Mouse (Mus musculus) hindbrain, embryonic 12.5 days (tissue): Measurements from ENCODE around the gene Smagp. TPM values are rescaled to one million over a fixed set of nuclear protein-coding genes. Genes with fewer than 3 reads are reported as not detected.
"Not testable (repeated sequence)": the region's sequence is repeated elsewhere in the genome, so short reads cannot be mapped to it uniquely, and the experiment has no call there.

Source experiments
- ATAC-seq: fragments of 200-750 bp; cut with Nextera tagmentation; 2 replicates; pipeline ENCODE4 v1.8.0; 2017; ENCODE audit warnings: moderate TSS enrichment; ENCODE audit not compliant: low FRiP score
- H3K27ac ChIP-seq: fragments of 300-500 bp; sonication (generic); 2 replicates; pipeline ENCODE4 v1.5.1; 2016; ENCODE audit warnings: mild to moderate bottlenecking
- H3K27me3 ChIP-seq: fragments of 300-500 bp; sonication (generic); 2 replicates; pipeline ENCODE4 v1.6.1; 2016; ENCODE audit warnings: mild to moderate bottlenecking
- H3K36me3 ChIP-seq: fragments of 300-500 bp; sonication (generic); 2 replicates; pipeline ENCODE4 v1.6.1; 2016; ENCODE audit warnings: mild to moderate bottlenecking
- H3K4me1 ChIP-seq: fragments of 300-500 bp; sonication (generic); 2 replicates; pipeline ENCODE4 v1.6.1; 2016
- H3K4me2 ChIP-seq: fragments of 300-500 bp; sonication (generic); replicated peaks from 2 replicates; pipeline ENCODE4 v1.6.1; 2016; ENCODE audit warnings: mild to moderate bottlenecking
- H3K4me3 ChIP-seq: fragments of 300-500 bp; sonication (generic); 2 replicates; pipeline ENCODE4 v1.5.1; 2016; ENCODE audit warnings: mild to moderate bottlenecking
- H3K9ac ChIP-seq: fragments of 300-500 bp; sonication (generic); 2 replicates; pipeline ENCODE4 v1.6.1; 2016; ENCODE audit warnings: mild to moderate bottlenecking, moderate library complexity
- H3K9me3 ChIP-seq: fragments of 300-500 bp; sonication (generic); replicated peaks from 2 replicates; pipeline ENCODE4 v1.6.1; 2016; ENCODE audit warnings: mild to moderate bottlenecking
- WGBS: fragments of 180-500 bp; shearing (Covaris S2); methylation state at CpG from one replicate; pipeline ENCODE4 v1.1.7; 2016; 5-methylcytosine and 5-hydroxymethylcytosine counted together
- polyA plus RNA-seq: library from polyadenylated mRNA; unstranded; fragments of >200 nt; fragmentation: Nextera tagmentation; extraction: Ambion mirVana; gene quantifications from 2 replicates; pipeline ENCODE4 v1.2.1, GENCODE M21; 2016

Gene Smagp
- polyA plus RNA-seq, 1 experiment from 2014 or later, result 5.0 TPM

DNA sequence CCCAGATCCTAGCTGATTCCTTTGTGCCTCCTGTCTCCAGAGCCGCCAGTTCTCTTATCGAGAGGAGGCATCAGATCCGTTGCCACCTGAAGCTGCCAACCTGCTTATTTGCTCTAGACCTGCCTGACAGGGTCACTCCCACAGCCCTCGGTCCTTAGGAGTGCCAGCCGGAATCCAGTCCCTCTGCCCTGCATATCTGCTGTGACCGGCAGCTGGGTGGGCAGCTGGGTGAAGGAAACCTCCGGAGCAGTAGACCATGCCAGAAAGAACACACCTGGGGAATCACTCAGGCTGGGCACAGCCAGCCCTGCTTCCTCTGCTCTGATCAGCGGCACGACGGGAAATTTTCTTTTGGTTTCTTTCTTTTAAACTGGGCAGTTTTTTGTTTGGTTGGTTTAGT, 3.4 kb downstream of the Smagp start:
- H3K4me1 ChIP-seq, result peaks cover 14% of the 10 kb centered on the region
- no peak overlapping the region for H3K9ac ChIP-seq
- H3K27me3 ChIP-seq, result peaks cover 61% of the 10 kb centered on the region
- H3K36me3 ChIP-seq, result no peaks in the 10 kb centered on the region
- no peak overlapping the region for H3K27ac ChIP-seq
- 80% methylated on average over 10 of the region's 10 CpGs for WGBS
- no peak for ATAC-seq
- H3K9me3 ChIP-seq, result no peaks in the 10 kb centered on the region
- no peak overlapping the region for H3K4me2 ChIP-seq
- H3K4me3 ChIP-seq, result no peak overlapping the region

GRCm38 (mm10) chr15:100632323-100632722, 4.4 kb downstream of the Smagp start:
- no peaks in the 10 kb centered on the region for H3K36me3 ChIP-seq
- no peaks in the 10 kb centered on the region for H3K9me3 ChIP-seq
- no peak overlapping the region for H3K4me2 ChIP-seq
- no peak overlapping the region for H3K9ac ChIP-seq
- ATAC-seq, result no peak
- H3K27ac ChIP-seq, result no peak overlapping the region
- 87% methylated on average over 5 of the region's 5 CpGs for WGBS
- H3K4me1 ChIP-seq, result peaks cover 20% of the 10 kb centered on the region
- no peak overlapping the region for H3K4me3 ChIP-seq
- peaks cover 50% of the 10 kb centered on the region for H3K27me3 ChIP-seq

DNA sequence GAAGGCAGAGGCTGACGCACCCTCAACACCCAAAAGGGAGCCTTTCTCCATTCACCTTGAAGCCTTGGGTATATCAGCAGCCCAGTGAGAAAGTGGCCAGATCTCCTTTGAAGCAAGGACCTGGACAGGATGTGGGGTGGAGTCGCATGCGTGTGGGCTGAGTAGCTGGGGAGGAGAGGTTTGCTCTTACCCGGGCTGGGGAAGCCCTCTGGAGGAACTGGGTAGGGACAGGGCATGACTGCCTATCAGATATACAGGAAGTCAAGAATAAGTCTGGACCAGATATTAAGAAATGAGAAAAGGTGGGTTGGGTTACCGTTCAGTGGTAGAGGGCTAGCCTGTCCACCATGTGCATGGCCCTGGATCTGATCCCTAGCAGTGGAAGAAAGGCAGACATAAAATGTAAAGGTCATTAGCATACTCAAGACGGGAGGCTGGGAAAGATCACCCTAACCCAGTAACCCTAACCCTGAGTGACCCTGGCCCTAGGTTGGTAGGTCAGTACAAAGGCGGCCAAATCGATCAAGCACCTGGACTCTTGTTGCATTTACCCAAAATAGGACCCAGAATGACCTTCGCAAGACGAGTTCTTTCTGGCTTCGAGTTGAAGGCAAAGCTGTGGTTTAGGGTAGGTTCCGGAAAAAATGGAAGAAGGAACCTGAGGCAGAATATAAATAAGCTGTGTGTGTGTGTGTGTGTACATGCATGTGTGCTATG, 5.1 kb downstream of the Smagp start:
- Histone ChIP-seq H3K4me3 (no peak overlapping the region), H3K27ac (no peak overlapping the region), H3K9me3 (no peaks in the 10 kb centered on the region), H3K36me3 (no peaks in the 10 kb centered on the region), H3K27me3 (peaks cover 43% of the 10 kb centered on the region), H3K9ac (no peak overlapping the region), H3K4me1 (peaks cover 14% of the 10 kb centered on the region), H3K4me2 (no peak overlapping the region)
- 85% methylated on average over 12 of the region's 12 CpGs for WGBS
- no peak for ATAC-seq

DNA sequence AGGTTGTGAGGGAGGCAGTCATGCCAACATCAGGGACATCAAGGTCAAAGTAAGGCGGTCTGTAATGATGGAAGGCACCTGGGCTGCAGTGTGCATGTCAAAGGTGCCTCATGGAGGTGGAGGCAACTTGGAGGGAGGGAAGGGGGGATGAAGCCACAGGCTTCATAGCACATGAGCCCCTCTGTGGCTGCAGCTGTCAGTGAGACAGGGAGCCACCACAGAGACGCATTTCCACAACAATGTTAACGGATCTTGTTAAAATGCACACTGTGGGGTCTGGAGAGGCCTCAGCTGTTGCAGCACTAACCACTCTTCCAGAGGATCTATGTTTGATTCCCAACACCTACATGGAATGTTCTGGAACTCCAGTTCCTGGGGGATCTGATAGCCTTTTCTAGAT, 6.6 kb downstream of the Smagp start:
- H3K4me2 ChIP-seq, result no peak overlapping the region
- no peak overlapping the region for H3K4me3 ChIP-seq
- H3K36me3 ChIP-seq, result no peaks in the 10 kb centered on the region
- 51% methylated on average over 3 of the region's 3 CpGs for WGBS
- peaks cover 28% of the 10 kb centered on the region for H3K27me3 ChIP-seq
- H3K9me3 ChIP-seq, result no peaks in the 10 kb centered on the region
- no peak overlapping the region for H3K27ac ChIP-seq
- H3K4me1 ChIP-seq, result peaks cover 7% of the 10 kb centered on the region; the same call in 1 of the 2 replicates
- no peak for ATAC-seq
- H3K9ac ChIP-seq, result no peak overlapping the region

DNA sequence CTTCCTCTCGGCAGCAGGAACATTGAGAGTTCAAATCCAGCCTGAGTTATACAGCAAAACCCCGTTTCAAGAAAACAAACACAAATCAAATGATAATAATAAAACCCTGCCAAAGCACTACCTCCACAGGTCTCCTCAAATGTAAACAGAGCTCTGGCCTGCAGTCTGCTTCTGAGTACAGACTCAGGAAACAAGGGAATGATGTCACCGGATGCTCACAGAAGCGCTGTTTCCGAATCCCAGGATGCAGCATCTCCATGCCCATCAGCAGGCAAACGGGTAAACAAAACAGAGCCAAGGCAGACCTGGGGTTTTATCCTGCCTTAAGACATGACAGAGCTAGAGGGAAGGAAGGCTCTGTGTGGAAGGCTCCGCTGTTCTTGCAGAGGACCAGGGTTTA, 7.9 kb downstream of the Smagp start:
- Histone ChIP-seq H3K9me3 (no peaks in the 10 kb centered on the region), H3K27me3 (peaks cover 18% of the 10 kb centered on the region), H3K4me3 (no peak overlapping the region), H3K36me3 (no peaks in the 10 kb centered on the region), H3K4me2 (no peak overlapping the region), H3K27ac (no peak overlapping the region), H3K9ac (no peak overlapping the region), H3K4me1 (peaks cover 7% of the 10 kb centered on the region; the same call in 1 of the 2 replicates)
- WGBS, result 47% methylated on average over 7 of the region's 7 CpGs
- ATAC-seq, result no peak

GRCm38 (mm10) chr15:100627774-100628370, 8.9 kb downstream of the Smagp start:
- no peaks in the 10 kb centered on the region for H3K36me3 ChIP-seq
- ATAC-seq, result no peak
- peaks cover 7% of the 10 kb centered on the region; the same call in 1 of the 2 replicates for H3K4me1 ChIP-seq
- H3K27me3 ChIP-seq, result peaks cover 11% of the 10 kb centered on the region; the same call in 1 of the 2 replicates
- H3K4me3 ChIP-seq, result no peak overlapping the region
- H3K9me3 ChIP-seq, result no peaks in the 10 kb centered on the region
- H3K4me2 ChIP-seq, result no peak overlapping the region
- H3K27ac ChIP-seq, result no peak overlapping the region
- H3K9ac ChIP-seq, result no peak overlapping the region
- WGBS, result 3% methylated on average over 11 of the region's 11 CpGs

- Histone ChIP-seq H3K36me3 (no peaks in the 10 kb centered on the region), H3K4me2 (no peak overlapping the region), H3K4me3 (no peak overlapping the region), H3K9ac (no peak overlapping the region), H3K27me3 (peaks cover 6% of the 10 kb centered on the region; the same call in 1 of the 2 replicates), H3K4me1 (peaks cover 7% of the 10 kb centered on the region; the same call in 1 of the 2 replicates), H3K9me3 (no peaks in the 10 kb centered on the region), H3K27ac (no peak overlapping the region)
- WGBS, result 18% methylated on average over 10 of the region's 10 CpGs
- no peak for ATAC-seq
These were observed 9.5 kb downstream of the Smagp start for GRCm38 (mm10) chr15:100627287-100627686.

GRCm38 (mm10) chr15:100624435-100624834, 12.3 kb downstream of the Smagp start:
- peaks cover 6% of the 10 kb centered on the region; the same call in 1 of the 2 replicates for H3K27me3 ChIP-seq
- H3K9me3 ChIP-seq, result no peaks in the 10 kb centered on the region
- 83% methylated on average over 3 of the region's 3 CpGs for WGBS
- H3K4me3 ChIP-seq, result no peak overlapping the region
- H3K4me1 ChIP-seq, result peaks cover 7% of the 10 kb centered on the region; the same call in 1 of the 2 replicates
- H3K4me2 ChIP-seq, result no peak overlapping the region
- H3K27ac ChIP-seq, result no peak overlapping the region
- H3K9ac ChIP-seq, result no peak overlapping the region
- ATAC-seq, result no peak
- peaks cover 19% of the 10 kb centered on the region for H3K36me3 ChIP-seq

DNA sequence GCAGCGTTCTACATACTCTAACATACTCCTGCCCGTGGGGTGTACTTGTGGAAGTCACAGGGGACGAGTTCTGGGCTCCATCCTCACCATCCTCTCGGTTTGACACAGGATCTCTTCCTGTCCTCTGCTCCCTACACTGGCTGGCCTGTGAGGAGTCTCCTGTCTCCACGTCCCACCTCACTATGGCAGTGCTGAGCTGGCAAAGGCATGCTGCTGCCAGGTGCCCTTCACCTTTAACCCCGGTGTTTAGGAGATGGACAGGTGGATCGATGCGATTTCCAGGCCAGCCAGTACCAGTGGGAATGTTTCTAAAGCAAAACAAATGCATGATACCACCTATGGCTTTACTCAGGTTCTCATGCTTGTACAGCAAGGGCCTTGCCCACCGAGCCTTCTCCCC, 13.0 kb downstream of the Smagp start:
- Histone ChIP-seq H3K9ac (no peak overlapping the region), H3K9me3 (no peaks in the 10 kb centered on the region), H3K4me3 (no peak overlapping the region), H3K4me1 (peaks cover 7% of the 10 kb centered on the region; the same call in 1 of the 2 replicates), H3K27me3 (peaks cover 3% of the 10 kb centered on the region; the same call in 1 of the 2 replicates), H3K36me3 (peaks cover 26% of the 10 kb centered on the region), H3K4me2 (no peak overlapping the region), H3K27ac (no peak overlapping the region)
- no peak for ATAC-seq
- 88% methylated on average over 9 of the region's 9 CpGs for WGBS

DNA sequence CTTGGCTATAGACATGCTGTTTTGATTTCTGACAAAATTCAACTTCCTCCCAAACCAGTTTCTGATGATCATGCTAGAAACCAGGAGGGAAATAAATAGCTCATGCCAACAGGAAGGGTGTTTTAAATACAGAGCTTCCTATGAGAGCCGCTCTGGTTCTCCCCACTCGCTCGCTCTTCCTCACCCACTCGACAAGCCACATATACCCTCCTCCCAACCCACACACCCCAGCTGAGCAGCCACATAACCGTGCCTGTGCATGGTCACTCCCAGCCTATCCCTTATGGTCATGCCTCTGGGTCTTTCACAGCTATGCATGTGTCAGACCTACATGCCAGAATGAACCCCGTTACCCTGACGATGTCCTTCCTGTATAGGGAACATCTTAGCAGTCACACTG, 14.6 kb downstream of the Smagp start:
- no peak overlapping the region for H3K4me3 ChIP-seq
- no peaks in the 10 kb centered on the region for H3K9me3 ChIP-seq
- H3K36me3 ChIP-seq, result peaks cover 36% of the 10 kb centered on the region
- no peak overlapping the region for H3K4me2 ChIP-seq
- ATAC-seq, result no peak
- H3K27ac ChIP-seq, result no peak overlapping the region
- no peak overlapping the region for H3K9ac ChIP-seq
- no peaks in the 10 kb centered on the region for H3K4me1 ChIP-seq
- no peaks in the 10 kb centered on the region for H3K27me3 ChIP-seq
- 88% methylated on average over 7 of the region's 7 CpGs for WGBS

GRCm38 (mm10) chr15:100621671-100622070, 15.1 kb downstream of the Smagp start:
- ATAC-seq, H3K27me3 ChIP-seq, H3K4me2 ChIP-seq, H3K4me3 ChIP-seq, H3K4me1 ChIP-seq, H3K9ac ChIP-seq, H3K9me3 ChIP-seq, H3K27ac ChIP-seq: not testable (repeated sequence)
- 80% methylated on average over 9 of the region's 9 CpGs for WGBS
- H3K36me3 ChIP-seq, result peaks cover 36% of the 10 kb centered on the region

DNA sequence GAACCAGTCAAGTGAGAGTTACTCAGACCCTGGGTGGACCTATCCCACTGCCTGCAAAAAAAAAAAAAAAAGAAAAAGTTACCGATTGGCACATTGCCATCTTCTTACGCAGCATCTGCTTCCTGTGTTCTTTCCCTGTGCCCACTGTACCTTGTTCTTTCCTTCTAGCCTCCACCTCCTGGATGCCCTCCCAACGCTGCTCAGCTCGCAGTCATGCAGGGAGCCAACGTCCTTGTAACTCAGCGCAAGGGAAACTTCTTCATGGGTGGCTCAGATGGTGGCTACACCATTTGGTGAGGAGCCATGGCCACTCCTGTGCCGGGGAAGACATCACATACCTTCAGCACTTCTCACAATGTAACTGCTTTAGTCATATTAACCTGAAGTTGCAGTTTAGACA, 17.5 kb downstream of the Smagp start:
- peaks cover 36% of the 10 kb centered on the region for H3K36me3 ChIP-seq
- no peak overlapping the region for H3K4me2 ChIP-seq
- no peak overlapping the region for H3K9ac ChIP-seq
- no peaks in the 10 kb centered on the region for H3K9me3 ChIP-seq
- no peak for ATAC-seq
- H3K4me1 ChIP-seq, result peaks cover 14% of the 10 kb centered on the region
- no peaks in the 10 kb centered on the region for H3K27me3 ChIP-seq
- no peak overlapping the region for H3K4me3 ChIP-seq
- no peak overlapping the region for H3K27ac ChIP-seq
- 90% methylated on average over 7 of the region's 7 CpGs for WGBS
